Mouse (Mus musculus) limb, embryonic 14.5 days (tissue): Measurements from ENCODE around the gene Tubb4a. TPM values are rescaled to one million over a fixed set of nuclear protein-coding genes. Genes with fewer than 3 reads are reported as not detected.

Experiments
- ATAC-seq: fragments of 200-750 bp; cut with Nextera tagmentation; 2 replicates; pipeline ENCODE4 v1.8.0; 2017; ENCODE audit warnings: low read depth, moderate number of reproducible peaks, moderate TSS enrichment; ENCODE audit not compliant: low FRiP score
- DNase-seq: peaks from one replicate; pipeline ENCODE4 v3.0.0-alpha.2; 2015; ENCODE audit warnings: low spot score
- H3K27ac ChIP-seq: fragments of 300-500 bp; sonication (generic); replicated peaks from 2 replicates; pipeline ENCODE4 v1.5.1; 2014; ENCODE audit warnings: low read depth, mild to moderate bottlenecking, low read length, moderate library complexity, mixed read lengths
- H3K27me3 ChIP-seq: fragments of 300-500 bp; sonication (generic); 2 replicates; pipeline ENCODE4 v1.6.1; 2014; ENCODE audit warnings: low read length, mixed read lengths; ENCODE audit not compliant: control insufficient read depth, insufficient read depth
- H3K36me3 ChIP-seq: fragments of 300-500 bp; sonication (generic); 2 replicates; pipeline ENCODE4 v1.6.1; 2014; ENCODE audit warnings: mild to moderate bottlenecking, low read length, moderate library complexity, mixed read lengths; ENCODE audit not compliant: control insufficient read depth, insufficient read depth
- H3K4me1 ChIP-seq: fragments of 300-500 bp; sonication (generic); 2 replicates; pipeline ENCODE4 v1.6.1; 2014; ENCODE audit warnings: antibody characterized with exemption, low read length, mixed read lengths; ENCODE audit not compliant: control insufficient read depth, insufficient read depth
- H3K4me2 ChIP-seq: fragments of 300-500 bp; sonication (generic); replicated peaks from 2 replicates; pipeline ENCODE4 v1.6.1; 2014; ENCODE audit warnings: low read depth, mild to moderate bottlenecking, low read length, moderate library complexity; ENCODE audit not compliant: severe bottlenecking
- H3K4me3 ChIP-seq: fragments of 300-500 bp; sonication (generic); replicated peaks from 2 replicates; pipeline ENCODE4 v1.5.1; 2014; ENCODE audit warnings: low read length
- H3K9ac ChIP-seq: fragments of 300-500 bp; sonication (generic); 2 replicates; pipeline ENCODE4 v1.6.1; 2014; ENCODE audit warnings: mild to moderate bottlenecking, low read depth, low read length, moderate library complexity; ENCODE audit not compliant: severe bottlenecking
- H3K9me3 ChIP-seq: fragments of 300-500 bp; sonication (generic); 2 replicates; pipeline ENCODE4 v1.6.1; 2016; ENCODE audit warnings: low read length; ENCODE audit not compliant: control insufficient read depth
- POLR2A ChIP-seq: fragments of 200-500 bp; IDR thresholded peaks from 2 replicates; pipeline ENCODE4 v1.8.0; 2012; ENCODE audit warnings: inconsistent platforms, mild to moderate bottlenecking, moderate library complexity, borderline replicate concordance; ENCODE audit not compliant: insufficient read depth, insufficient read length; ENCODE audit errors: extremely low read depth
- WGBS: fragments of 180-500 bp; shearing (Covaris S2); extraction: QIAGEN DNeasy Blood & Tissue Kit; methylation state at CpG from one replicate; pipeline ENCODE4 v1.1.7; 2014; 5-methylcytosine and 5-hydroxymethylcytosine counted together
- polyA plus RNA-seq, 2 experiments: library from polyadenylated mRNA; depleted of rRNA in 1 of 2; stranded (reverse) in 1 of 2; unstranded in 1 of 2; fragments of >200 nt; fragmentation: Nextera tagmentation in 1 of 2; extraction: Ambion mirVana in 1 of 2; gene quantifications; 2 replicates each; pipeline versions ENCODE4 v1.2.1 to v1.2.3; 2012 to 2014

The Tubb4a gene
- polyA plus RNA-seq, 2 experiments, result 8.8 to 10.3 TPM

DNA sequence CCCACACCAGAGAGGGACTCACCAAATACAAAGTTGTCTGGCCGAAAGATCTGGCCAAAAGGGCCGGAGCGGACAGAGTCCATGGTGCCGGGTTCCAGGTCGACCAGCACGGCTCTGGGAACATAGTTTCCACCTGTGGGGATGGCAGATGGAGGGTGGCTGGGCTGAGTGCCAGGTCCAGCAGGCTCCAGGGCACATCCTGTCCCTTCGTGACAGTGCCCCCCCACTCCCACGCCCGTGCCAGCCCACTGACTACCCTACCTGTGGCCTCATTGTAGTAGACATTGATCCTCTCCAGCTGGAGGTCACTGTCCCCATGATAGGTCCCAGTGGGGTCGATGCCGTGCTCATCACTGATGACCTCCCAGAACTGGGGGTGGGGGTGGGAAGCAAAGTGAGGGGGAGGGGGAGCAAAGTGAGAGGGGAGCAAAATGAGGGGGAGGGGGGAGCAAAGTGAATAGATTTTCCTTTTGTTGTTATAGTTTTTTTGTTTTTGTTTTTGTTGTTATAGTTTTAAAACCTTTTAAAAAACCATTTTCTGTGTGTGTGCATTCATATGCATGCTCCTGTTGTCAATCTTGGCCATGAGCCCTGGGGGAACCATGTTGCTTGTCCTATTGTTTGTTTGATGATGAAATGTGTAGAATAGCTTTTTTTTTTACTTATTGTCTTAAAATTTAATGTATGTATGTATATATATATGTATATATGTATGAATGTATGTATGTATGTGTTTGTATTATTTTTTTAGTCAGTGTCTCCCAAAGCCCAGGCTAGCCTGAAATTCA lies 1.4 kb downstream of the Tubb4a start:
- DNase-seq (no peak), ATAC-seq (no peak)
- no peaks in the 10 kb centered on the region for H3K9me3 ChIP-seq
- H3K27me3 ChIP-seq, result peaks cover 16% of the 10 kb centered on the region; the same call in 1 of the 2 replicates
- no peak overlapping the region for H3K4me3 ChIP-seq
- peaks cover 6% of the 10 kb centered on the region; the same call in 1 of the 2 replicates for H3K4me1 ChIP-seq
- H3K4me2 ChIP-seq, result no peak overlapping the region
- H3K27ac ChIP-seq, result no peak overlapping the region
- peaks cover 3% of the 10 kb centered on the region; the same call in 1 of the 2 replicates for H3K36me3 ChIP-seq
- WGBS, result 85% methylated on average over 11 of the region's 11 CpGs
- H3K9ac ChIP-seq, result no peak overlapping the region
- TF ChIP-seq POLR2A, result no peak

DNA sequence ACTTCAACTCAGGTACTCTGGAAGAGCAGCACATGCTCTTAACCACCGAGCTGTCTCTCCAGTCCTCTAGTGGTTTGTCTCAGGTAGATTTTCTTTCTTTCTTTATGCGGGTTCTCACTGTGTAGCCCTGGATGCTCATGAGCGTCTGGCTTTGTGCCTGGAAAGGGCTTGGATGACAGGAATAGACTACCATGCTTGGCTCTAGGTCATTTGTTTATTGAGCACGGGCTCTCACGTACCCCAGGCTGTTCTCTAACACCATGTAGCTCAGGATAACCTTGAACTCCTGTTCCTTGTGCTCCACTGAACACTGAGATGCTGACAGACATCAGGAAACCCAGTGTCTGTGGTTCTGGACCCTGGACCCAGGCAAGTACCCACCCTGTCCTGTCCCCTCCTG lies 5.1 kb downstream of the Tubb4a start:
- WGBS, result 81% methylated on average over 5 of the region's 5 CpGs
- no peak overlapping the region for H3K4me3 ChIP-seq
- H3K9me3 ChIP-seq, result no peaks in the 10 kb centered on the region
- H3K27me3 ChIP-seq, result peaks cover 9% of the 10 kb centered on the region; the same call in 1 of the 2 replicates
- H3K36me3 ChIP-seq, result peaks cover 3% of the 10 kb centered on the region; the same call in 1 of the 2 replicates
- no peak overlapping the region for H3K4me2 ChIP-seq
- H3K9ac ChIP-seq, result no peak overlapping the region
- H3K4me1 ChIP-seq, result peaks cover 6% of the 10 kb centered on the region; the same call in 1 of the 2 replicates
- no peak for TF ChIP-seq POLR2A
- ATAC-seq (no peak), DNase-seq (no peak)
- no peak overlapping the region for H3K27ac ChIP-seq

DNA sequence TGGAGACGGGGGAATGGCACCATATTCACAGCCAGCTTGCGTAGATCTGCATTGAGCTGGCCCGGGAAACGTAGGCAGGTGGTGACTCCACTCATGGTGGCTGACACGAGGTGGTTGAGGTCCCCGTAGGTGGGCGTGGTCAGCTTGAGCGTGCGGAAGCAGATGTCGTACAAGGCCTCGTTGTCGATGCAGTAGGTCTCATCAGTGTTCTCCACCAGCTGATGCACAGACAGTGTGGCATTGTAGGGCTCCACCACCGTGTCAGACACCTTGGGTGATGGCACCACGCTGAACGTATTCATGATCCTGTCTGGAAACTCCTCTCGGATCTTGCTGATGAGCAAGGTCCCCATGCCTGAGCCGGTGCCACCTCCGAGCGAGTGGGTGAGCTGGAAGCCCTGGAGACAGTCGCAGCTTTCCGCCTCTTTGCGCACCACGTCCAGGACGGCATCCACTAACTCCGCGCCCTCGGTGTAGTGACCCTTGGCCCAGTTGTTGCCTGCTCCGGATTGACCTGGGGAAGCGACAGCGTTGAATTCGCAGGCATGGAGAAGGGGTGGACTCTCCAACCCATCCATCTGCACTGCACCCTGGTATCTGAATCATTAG lies 6.2 kb downstream of the Tubb4a start:
- TF ChIP-seq POLR2A, result no peak
- Histone ChIP-seq H3K4me2 (no peak overlapping the region), H3K9ac (no peak overlapping the region), H3K27ac (no peak overlapping the region), H3K36me3 (peaks cover 3% of the 10 kb centered on the region; the same call in 1 of the 2 replicates), H3K27me3 (no peaks in the 10 kb centered on the region), H3K4me1 (no peaks in the 10 kb centered on the region), H3K9me3 (no peaks in the 10 kb centered on the region), H3K4me3 (no peak overlapping the region)
- DNase-seq, result no peak
- WGBS, result 90% methylated on average over 31 of the region's 31 CpGs
- no peak for ATAC-seq

DNA sequence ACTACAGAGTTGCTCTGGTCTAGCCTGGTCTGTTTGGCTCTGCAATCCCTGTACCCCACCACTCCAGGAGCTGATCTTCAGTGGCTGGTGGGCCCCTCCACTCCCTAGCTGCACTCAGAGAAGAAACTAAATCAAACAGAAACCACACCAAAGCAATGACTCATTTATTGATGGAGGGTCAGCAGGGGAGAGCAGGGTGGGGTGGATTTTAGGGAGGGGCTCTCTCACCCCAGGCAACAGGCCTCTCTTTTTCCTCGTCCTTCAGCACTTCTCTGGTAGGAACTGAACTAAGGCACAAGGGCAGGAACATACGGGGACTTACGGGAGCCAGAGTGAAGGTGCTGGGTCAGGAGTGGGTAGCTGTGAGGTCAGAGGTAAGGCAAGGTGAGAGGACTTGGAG lies 7.7 kb downstream of the Tubb4a start:
- H3K4me2 ChIP-seq, result no peak overlapping the region
- WGBS, result 71% methylated on average over 3 of the region's 3 CpGs
- DNase-seq, result no peak
- H3K27ac ChIP-seq, result no peak overlapping the region
- TF ChIP-seq POLR2A, result no peak
- H3K4me1 ChIP-seq, result no peaks in the 10 kb centered on the region
- no peak for ATAC-seq
- H3K27me3 ChIP-seq, result no peaks in the 10 kb centered on the region
- no peak overlapping the region for H3K9ac ChIP-seq
- H3K36me3 ChIP-seq, result peaks cover 3% of the 10 kb centered on the region; the same call in 1 of the 2 replicates
- no peak overlapping the region for H3K4me3 ChIP-seq
- H3K9me3 ChIP-seq, result no peaks in the 10 kb centered on the region

DNA sequence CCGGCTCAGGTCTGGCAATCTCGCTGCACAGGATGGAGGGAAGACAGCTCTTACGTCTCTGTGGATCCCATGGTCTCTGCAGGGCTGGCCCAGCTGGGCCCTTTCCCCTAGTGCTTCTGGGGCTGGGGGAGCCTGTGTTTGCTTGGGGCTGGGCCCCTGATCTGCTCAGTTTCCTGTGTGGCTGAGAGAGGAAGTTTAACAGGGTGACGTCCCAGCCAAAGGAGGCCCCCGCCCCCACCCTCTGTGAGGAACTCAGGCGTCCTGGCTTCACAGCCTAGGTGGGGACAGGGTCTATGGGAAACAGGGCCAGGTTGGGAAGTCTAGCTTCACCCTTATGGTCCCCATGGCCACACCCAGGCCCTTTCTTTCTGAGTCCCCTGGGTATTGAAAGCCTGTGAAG lies 9.2 kb downstream of the Tubb4a start, which contains the start of gene Dennd1c:
Dennd1c (minus strand) TSS at position 179 of the 400 bp plus-strand sequence.
- no peak for DNase-seq
- ATAC-seq, result no peak
- Histone ChIP-seq H3K9ac (no peak within 1 kb of the TSS), H3K36me3 (peaks cover 3% of the 10 kb centered on the region; the same call in 1 of the 2 replicates), H3K4me1 (no peaks in the 10 kb centered on the region), H3K9me3 (no peaks in the 10 kb centered on the region), H3K4me3 (no peak within 1 kb of the TSS), H3K4me2 (no peak within 1 kb of the TSS), H3K27ac (no peak within 1 kb of the TSS), H3K27me3 (no peaks in the 10 kb centered on the region)
- WGBS, result 48% methylated on average over 6 of the region's 6 CpGs
- TF ChIP-seq POLR2A, result no peak
